Mouse (Mus musculus): ENCODE measurements around the gene Meltf. TPM values are rescaled to one million over a fixed set of nuclear protein-coding genes. Genes with fewer than 3 reads are reported as not detected.
A peak's percentile ranks its signal among the peaks of the same experiment; 100 is the strongest.

The Meltf gene
- polyA plus RNA-seq, 1 experiment, result 7.5 TPM

- TF ChIP-seq CTCF (IDR thresholded peaks at IDR 0.05; ENCODE audit: control insufficient read depth, insufficient read depth, insufficient replicate concordance, low read depth, low read length) (no peak), POLR2A (IDR thresholded peaks at IDR 0.05; ENCODE audit: control insufficient read depth, low read depth, low read length) (no peak)
- Histone ChIP-seq H3K27me3 (ENCODE audit: control insufficient read depth, insufficient read depth, low read length) (peaks cover 3% of the 10 kb centered on the region; the same call in 1 of the 2 replicates), H3K4me1 (ENCODE audit: control insufficient read depth, insufficient read depth, low read length) (peaks cover 24% of the 10 kb centered on the region), H3K27ac (ENCODE audit: control insufficient read depth, insufficient read depth, low read depth, low read length) (no peak within 1 kb of the TSS; the same call in 1 of the 2 replicates), H3K4me3 (ENCODE audit: control insufficient read depth, low read depth, low read length) (peak within 1 kb of the TSS; percentile 75), H3K36me3 (ENCODE audit: control insufficient read depth, insufficient read depth, low read length) (no peaks in the 10 kb centered on the region)
Measured at GRCm38 (mm10) chr16:31933751-31934549, 55.3 kb downstream of the Meltf start, which contains the start of gene Pigz. TSS of gene Pigz (plus strand) at chr16:31933851.

GRCm38 (mm10) chr16:31934550-31935010, 56.0 kb downstream of the Meltf start:
- no peaks in the 10 kb centered on the region for H3K36me3 ChIP-seq (ENCODE audit: control insufficient read depth, insufficient read depth, low read length)
- TF ChIP-seq POLR2A (IDR thresholded peaks at IDR 0.05; ENCODE audit: control insufficient read depth, low read depth, low read length), result no peak
- no peak for TF ChIP-seq CTCF (IDR thresholded peaks at IDR 0.05; ENCODE audit: control insufficient read depth, insufficient read depth, insufficient replicate concordance, low read depth, low read length)
- H3K4me3 ChIP-seq (ENCODE audit: control insufficient read depth, low read depth, low read length), result peak overlapping the region; percentile 50
- H3K27me3 ChIP-seq (ENCODE audit: control insufficient read depth, insufficient read depth, low read length), result peaks cover 3% of the 10 kb centered on the region; the same call in 1 of the 2 replicates
- peaks cover 24% of the 10 kb centered on the region for H3K4me1 ChIP-seq (ENCODE audit: control insufficient read depth, insufficient read depth, low read length)
- no peak overlapping the region for H3K27ac ChIP-seq (ENCODE audit: control insufficient read depth, insufficient read depth, low read depth, low read length)

- peak overlapping the region; percentile 50 for H3K4me3 ChIP-seq (ENCODE audit: control insufficient read depth, low read depth, low read length)
- peaks cover 3% of the 10 kb centered on the region; the same call in 1 of the 2 replicates for H3K27me3 ChIP-seq (ENCODE audit: control insufficient read depth, insufficient read depth, low read length)
- TF ChIP-seq CTCF (IDR thresholded peaks at IDR 0.05; ENCODE audit: control insufficient read depth, insufficient read depth, insufficient replicate concordance, low read depth, low read length) (no peak), POLR2A (IDR thresholded peaks at IDR 0.05; ENCODE audit: control insufficient read depth, low read depth, low read length) (no peak; the same call in 1 of the 2 replicates)
- H3K36me3 ChIP-seq (ENCODE audit: control insufficient read depth, insufficient read depth, low read length), result no peaks in the 10 kb centered on the region
- peaks cover 24% of the 10 kb centered on the region for H3K4me1 ChIP-seq (ENCODE audit: control insufficient read depth, insufficient read depth, low read length)
- no peak overlapping the region for H3K27ac ChIP-seq (ENCODE audit: control insufficient read depth, insufficient read depth, low read depth, low read length)
Measured at GRCm38 (mm10) chr16:31935091-31935979, 56.7 kb downstream of the Meltf start.

- Histone ChIP-seq H3K4me1 (ENCODE audit: control insufficient read depth, insufficient read depth, low read length) (peaks cover 21% of the 10 kb centered on the region), H3K27me3 (ENCODE audit: control insufficient read depth, insufficient read depth, low read length) (peaks cover 3% of the 10 kb centered on the region; the same call in 1 of the 2 replicates), H3K4me3 (ENCODE audit: control insufficient read depth, low read depth, low read length) (no peak overlapping the region), H3K27ac (ENCODE audit: control insufficient read depth, insufficient read depth, low read depth, low read length) (no peak overlapping the region), H3K36me3 (ENCODE audit: control insufficient read depth, insufficient read depth, low read length) (no peaks in the 10 kb centered on the region)
- TF ChIP-seq CTCF (IDR thresholded peaks at IDR 0.05; ENCODE audit: control insufficient read depth, insufficient read depth, insufficient replicate concordance, low read depth, low read length), result no peak
- TF ChIP-seq POLR2A (IDR thresholded peaks at IDR 0.05; ENCODE audit: control insufficient read depth, low read depth, low read length), result no peak
Measured at GRCm38 (mm10) chr16:31936568-31936967, 58.0 kb downstream of the Meltf start.

- Histone ChIP-seq H3K4me1 (ENCODE audit: control insufficient read depth, insufficient read depth, low read length) (peaks cover 11% of the 10 kb centered on the region), H3K27ac (ENCODE audit: control insufficient read depth, insufficient read depth, low read depth, low read length) (no peak overlapping the region), H3K36me3 (ENCODE audit: control insufficient read depth, insufficient read depth, low read length) (no peaks in the 10 kb centered on the region), H3K4me3 (ENCODE audit: control insufficient read depth, low read depth, low read length) (no peak overlapping the region), H3K27me3 (ENCODE audit: control insufficient read depth, insufficient read depth, low read length) (peaks cover 3% of the 10 kb centered on the region; the same call in 1 of the 2 replicates)
- no peak for TF ChIP-seq POLR2A (IDR thresholded peaks at IDR 0.05; ENCODE audit: control insufficient read depth, low read depth, low read length)
Measured at GRCm38 (mm10) chr16:31938856-31939255, 60.2 kb downstream of the Meltf start.

- TF ChIP-seq POLR2A (IDR thresholded peaks at IDR 0.05; ENCODE audit: control insufficient read depth, low read depth, low read length), result no peak
- TF ChIP-seq CTCF (IDR thresholded peaks at IDR 0.05; ENCODE audit: control insufficient read depth, insufficient read depth, insufficient replicate concordance, low read depth, low read length), result no peak
- no peaks in the 10 kb centered on the region for H3K36me3 ChIP-seq (ENCODE audit: control insufficient read depth, insufficient read depth, low read length)
- H3K4me1 ChIP-seq (ENCODE audit: control insufficient read depth, insufficient read depth, low read length), result no peaks in the 10 kb centered on the region; the same call in 1 of the 2 replicates
- H3K27me3 ChIP-seq (ENCODE audit: control insufficient read depth, insufficient read depth, low read length), result no peaks in the 10 kb centered on the region
- no peak overlapping the region for H3K27ac ChIP-seq (ENCODE audit: control insufficient read depth, insufficient read depth, low read depth, low read length)
- H3K4me3 ChIP-seq (ENCODE audit: control insufficient read depth, low read depth, low read length), result no peak overlapping the region
Measured at GRCm38 (mm10) chr16:31940586-31940985, 62.0 kb downstream of the Meltf start.

GRCm38 (mm10) chr16:31943980-31944379, 65.4 kb downstream of the Meltf start:
- TF ChIP-seq CTCF (IDR thresholded peaks at IDR 0.05; ENCODE audit: control insufficient read depth, insufficient read depth, insufficient replicate concordance, low read depth, low read length) (peak; percentile 74; the same call in 1 of the 2 replicates), POLR2A (IDR thresholded peaks at IDR 0.05; ENCODE audit: control insufficient read depth, low read depth, low read length) (no peak)
- H3K4me1 ChIP-seq (ENCODE audit: control insufficient read depth, insufficient read depth, low read length), result no peaks in the 10 kb centered on the region; the same call in 1 of the 2 replicates
- no peaks in the 10 kb centered on the region for H3K27me3 ChIP-seq (ENCODE audit: control insufficient read depth, insufficient read depth, low read length)
- H3K27ac ChIP-seq (ENCODE audit: control insufficient read depth, insufficient read depth, low read depth, low read length), result no peak overlapping the region
- H3K4me3 ChIP-seq (ENCODE audit: control insufficient read depth, low read depth, low read length), result no peak overlapping the region
- no peaks in the 10 kb centered on the region for H3K36me3 ChIP-seq (ENCODE audit: control insufficient read depth, insufficient read depth, low read length)

Data from testis, adult 2 months (tissue).